Mouse (Mus musculus): ENCODE measurements at regions not wholly inside any gene's neighbourhood (a gene's known extent, or its start where the extent isn't known, plus 50 kb on each side); places are given as distances from the start of the nearest gene placed in this dataset.

DNA sequence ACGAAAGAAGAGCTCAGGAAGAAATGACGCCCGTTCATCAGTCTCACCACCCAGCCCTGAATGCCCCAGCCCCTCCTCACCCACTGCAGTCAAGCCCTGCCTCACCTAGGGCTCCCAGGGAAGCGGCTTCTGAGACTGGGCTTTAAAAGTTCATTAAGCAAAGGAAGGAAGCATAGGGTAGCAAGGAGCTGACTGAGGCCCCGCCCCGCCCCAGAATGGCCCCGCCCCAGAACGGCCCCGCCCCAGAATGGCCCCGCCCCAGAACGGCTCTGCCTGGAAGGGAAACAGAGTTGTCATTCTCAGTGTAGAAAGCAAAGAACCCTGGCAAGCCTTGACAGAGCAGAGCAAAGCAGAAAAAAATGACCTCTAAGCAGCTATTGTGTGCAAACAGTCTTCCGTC is 440.9 kb downstream of the Zfp704 start:
- ATAC-seq (ENCODE audit: insufficient read depth): no peak

DNA sequence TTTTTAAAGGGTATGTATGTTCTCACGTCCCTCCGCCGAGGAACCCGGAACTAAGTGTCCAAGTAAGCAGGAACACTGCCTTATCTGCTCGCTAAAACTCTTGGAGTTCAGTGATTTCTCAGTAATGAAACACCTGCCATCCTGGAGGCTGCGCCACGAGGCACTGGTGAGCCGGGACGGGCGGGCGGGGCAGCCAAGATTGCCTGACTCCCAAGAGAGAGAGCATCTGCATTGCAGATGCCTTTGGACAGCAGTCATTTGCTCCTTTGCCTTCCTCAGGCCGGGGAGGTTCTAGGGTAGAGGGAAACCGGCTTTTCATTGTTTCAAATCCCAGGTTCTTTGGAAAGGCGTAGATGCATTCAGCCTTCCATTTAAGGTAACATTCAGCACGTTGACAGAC is 450.8 kb downstream of the Zfp704 start:
- Histone ChIP-seq H3K27ac (replicated peaks) (no peak overlapping the region), H3K27me3 (no peaks in the 10 kb centered on the region), H3K9ac (no peak overlapping the region), H3K4me2 (no peak overlapping the region), H3K9me3 (replicated peaks) (no peaks in the 10 kb centered on the region), H3K4me1 (replicated peaks) (no peaks in the 10 kb centered on the region), H3K36me3 (replicated peaks) (no peaks in the 10 kb centered on the region), H3K4me3 (replicated peaks) (no peak overlapping the region)
- 55% methylated on average over 15 of the region's 15 CpGs for WGBS (ENCODE audit: insufficient replicate concordance)
- no peak for ATAC-seq (ENCODE audit: insufficient read depth)

More for the DNA sequence above, 440.9 kb downstream of the Zfp704 start:
- no peak overlapping the region for H3K4me2 ChIP-seq
- H3K9me3 ChIP-seq (replicated peaks): no peaks in the 10 kb centered on the region
- no peak overlapping the region for H3K4me3 ChIP-seq (replicated peaks)
- no peak overlapping the region for H3K9ac ChIP-seq
- H3K27ac ChIP-seq (replicated peaks): no peak overlapping the region
- WGBS (ENCODE audit: insufficient replicate concordance): 52% methylated on average over 12 of the region's 12 CpGs
- H3K4me1 ChIP-seq (replicated peaks): no peaks in the 10 kb centered on the region
- H3K27me3 ChIP-seq: no peaks in the 10 kb centered on the region
- H3K36me3 ChIP-seq (replicated peaks): no peaks in the 10 kb centered on the region

DNA sequence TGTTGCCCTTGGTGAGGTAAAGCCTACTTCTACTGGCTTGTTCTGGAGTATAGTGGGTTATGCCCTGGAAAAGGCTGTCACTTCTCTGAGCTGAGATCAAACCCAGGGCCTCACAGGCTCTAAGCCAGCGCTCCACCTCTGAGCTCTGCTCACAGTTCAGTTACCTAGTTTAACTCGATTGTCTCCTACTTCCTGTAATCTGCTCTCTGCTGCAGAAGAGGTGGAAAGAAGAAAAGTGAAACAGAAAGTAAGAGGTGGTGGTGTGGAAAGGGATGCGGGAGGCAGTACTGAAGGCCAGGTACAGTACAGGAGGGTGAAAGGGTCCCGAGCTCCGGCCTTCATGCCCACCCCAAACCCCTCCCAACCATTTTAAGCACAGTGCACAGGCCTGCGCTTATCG is 455.7 kb downstream of the Zfp704 start:
- no peaks in the 10 kb centered on the region for H3K4me1 ChIP-seq (replicated peaks)
- no peak for ATAC-seq (ENCODE audit: insufficient read depth)
- H3K4me2 ChIP-seq: no peak overlapping the region
- no peaks in the 10 kb centered on the region for H3K9me3 ChIP-seq (replicated peaks)
- no peak overlapping the region for H3K4me3 ChIP-seq (replicated peaks)
- H3K9ac ChIP-seq: no peak overlapping the region
- no peak overlapping the region for H3K27ac ChIP-seq (replicated peaks)
- WGBS (ENCODE audit: insufficient replicate concordance): 53% methylated on average over 7 of the region's 7 CpGs
- no peaks in the 10 kb centered on the region for H3K27me3 ChIP-seq
- no peaks in the 10 kb centered on the region for H3K36me3 ChIP-seq (replicated peaks)

DNA sequence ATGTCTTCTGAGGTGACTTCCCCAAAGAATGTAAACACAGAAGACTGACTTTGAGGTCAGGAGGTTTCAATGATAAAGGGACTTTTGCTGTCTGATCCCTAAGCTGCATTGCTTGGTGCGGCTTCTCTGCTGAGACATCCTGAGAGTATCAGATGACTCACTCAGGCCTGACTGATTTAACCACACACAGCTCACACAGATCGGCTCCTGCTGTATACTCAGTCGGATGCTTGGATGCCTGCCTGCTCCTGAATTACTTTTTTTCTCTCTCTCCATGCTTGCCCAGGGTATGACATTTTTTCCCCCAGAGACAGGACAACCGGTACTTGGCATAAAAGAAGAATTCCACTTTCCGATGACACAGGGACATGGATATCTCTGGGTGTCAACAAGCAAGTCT is 456.2 kb downstream of the Zfp704 start:
- Histone ChIP-seq H3K27me3 (no peaks in the 10 kb centered on the region), H3K36me3 (replicated peaks) (no peaks in the 10 kb centered on the region), H3K4me3 (replicated peaks) (no peak overlapping the region), H3K9ac (no peak overlapping the region), H3K4me1 (replicated peaks) (no peaks in the 10 kb centered on the region), H3K4me2 (no peak overlapping the region), H3K9me3 (replicated peaks) (no peaks in the 10 kb centered on the region), H3K27ac (replicated peaks) (no peak overlapping the region)
- ATAC-seq (ENCODE audit: insufficient read depth): no peak
- 45% methylated on average over 5 of the region's 5 CpGs for WGBS (ENCODE audit: insufficient replicate concordance)

DNA sequence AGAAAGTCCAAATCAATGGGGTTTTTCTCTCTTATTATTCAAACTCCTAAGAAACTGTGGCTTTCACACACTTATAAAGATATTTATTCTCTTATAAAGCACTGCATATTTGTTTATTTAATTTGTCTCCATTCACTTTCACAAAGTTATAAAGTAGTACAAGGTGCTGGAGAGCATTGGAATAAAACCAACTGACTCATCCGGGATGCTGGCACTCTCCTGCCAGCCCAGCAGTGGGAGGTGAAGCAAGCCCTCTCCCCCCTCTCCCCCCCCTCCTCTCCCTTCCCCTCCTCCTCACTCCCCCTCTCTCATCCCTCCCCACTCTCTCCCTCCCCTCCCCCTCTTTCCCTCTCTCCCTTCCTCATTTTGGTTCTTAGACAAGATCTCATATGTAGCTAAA is 457.6 kb downstream of the Zfp704 start:
- no peaks in the 10 kb centered on the region for H3K9me3 ChIP-seq (replicated peaks)
- H3K36me3 ChIP-seq (replicated peaks): no peaks in the 10 kb centered on the region
- H3K9ac ChIP-seq: no peak overlapping the region
- no peaks in the 10 kb centered on the region for H3K27me3 ChIP-seq
- WGBS (ENCODE audit: insufficient replicate concordance): 33% methylated on average over 1 of the region's 1 CpGs
- no peaks in the 10 kb centered on the region for H3K4me1 ChIP-seq (replicated peaks)
- H3K4me2 ChIP-seq: no peak overlapping the region
- ATAC-seq (ENCODE audit: insufficient read depth): no peak
- H3K27ac ChIP-seq (replicated peaks): no peak overlapping the region
- H3K4me3 ChIP-seq (replicated peaks): no peak overlapping the region

DNA sequence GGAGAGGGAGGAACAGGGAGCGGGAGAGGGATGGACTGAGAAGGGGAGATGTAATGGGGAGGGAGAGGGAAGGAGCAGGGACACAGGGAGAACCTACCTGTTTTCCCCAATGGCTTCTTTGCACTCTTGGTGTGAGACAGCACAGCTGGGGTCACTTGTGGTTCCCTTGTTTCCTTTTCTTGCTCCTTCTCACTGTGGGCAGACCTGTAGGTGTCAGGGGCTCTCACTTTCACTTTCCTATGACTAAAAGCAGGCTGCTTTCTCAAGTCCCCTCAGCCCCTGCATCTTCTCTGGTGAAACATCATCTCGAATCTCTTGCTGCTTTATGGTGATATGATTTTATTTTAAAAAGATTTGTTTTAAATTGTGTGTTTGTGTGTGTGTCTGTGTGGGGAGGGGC is 458.3 kb downstream of the Zfp704 start:
- no peak overlapping the region for H3K9ac ChIP-seq
- H3K27me3 ChIP-seq: no peaks in the 10 kb centered on the region
- no peak for ATAC-seq (ENCODE audit: insufficient read depth)
- no peaks in the 10 kb centered on the region for H3K4me1 ChIP-seq (replicated peaks)
- no peaks in the 10 kb centered on the region for H3K9me3 ChIP-seq (replicated peaks)
- no peaks in the 10 kb centered on the region for H3K36me3 ChIP-seq (replicated peaks)
- H3K27ac ChIP-seq (replicated peaks): no peak overlapping the region
- WGBS (ENCODE audit: insufficient replicate concordance): 14% methylated on average over 1 of the region's 2 CpGs
- no peak overlapping the region for H3K4me2 ChIP-seq
- no peak overlapping the region for H3K4me3 ChIP-seq (replicated peaks)

DNA sequence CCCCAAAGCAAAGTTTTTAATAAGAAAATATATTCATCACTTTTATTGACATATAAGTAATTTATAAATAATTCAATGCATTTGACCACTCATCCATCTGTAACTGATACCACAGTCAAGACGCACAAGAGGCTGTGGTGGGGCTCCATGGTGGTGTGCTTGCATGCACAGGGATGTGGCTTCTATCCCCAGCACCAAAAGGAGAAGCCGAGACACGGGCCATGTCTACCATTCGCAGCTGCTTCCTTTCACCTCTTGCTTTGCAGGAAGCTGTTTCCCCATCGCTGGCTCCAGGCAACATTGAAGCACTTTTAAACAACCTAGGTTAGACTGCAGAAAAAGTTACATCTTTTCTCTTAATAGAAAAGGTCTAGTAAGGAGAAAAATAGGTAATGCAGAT is 461.3 kb downstream of the Zfp704 start:
- H3K36me3 ChIP-seq (replicated peaks): no peaks in the 10 kb centered on the region
- no peak overlapping the region for H3K4me3 ChIP-seq (replicated peaks)
- no peaks in the 10 kb centered on the region for H3K9me3 ChIP-seq (replicated peaks)
- no peak overlapping the region for H3K9ac ChIP-seq
- no peak overlapping the region for H3K4me2 ChIP-seq
- WGBS (ENCODE audit: insufficient replicate concordance): 18% methylated on average over 5 of the region's 5 CpGs
- no peak for ATAC-seq (ENCODE audit: insufficient read depth)
- H3K27ac ChIP-seq (replicated peaks): no peak overlapping the region
- H3K27me3 ChIP-seq: no peaks in the 10 kb centered on the region
- H3K4me1 ChIP-seq (replicated peaks): no peaks in the 10 kb centered on the region

DNA sequence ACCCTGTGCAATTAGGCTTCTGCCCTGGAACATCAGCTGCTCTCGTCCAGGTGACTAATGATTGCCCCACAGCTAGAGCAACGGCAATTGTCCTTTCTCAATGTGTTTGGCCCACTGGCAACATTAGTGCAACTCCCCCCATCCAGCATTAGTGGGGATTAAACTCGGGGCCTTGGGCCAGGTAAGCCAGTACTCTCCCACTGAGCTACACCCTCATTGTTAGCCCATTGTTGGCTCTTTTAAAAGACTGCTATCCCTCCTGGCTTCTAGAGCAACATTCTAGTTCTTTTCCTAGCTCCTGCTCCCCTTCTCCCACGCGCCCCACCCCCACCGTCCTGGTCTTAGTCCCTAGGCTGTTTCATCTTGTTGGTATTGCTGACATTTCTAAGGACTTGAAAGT is 463.4 kb downstream of the Zfp704 start:
- WGBS (ENCODE audit: insufficient replicate concordance): 54% methylated on average over 6 of the region's 6 CpGs
- Histone ChIP-seq H3K4me2 (no peak overlapping the region), H3K36me3 (replicated peaks) (no peaks in the 10 kb centered on the region), H3K9ac (no peak overlapping the region), H3K4me3 (replicated peaks) (no peak overlapping the region), H3K4me1 (replicated peaks) (no peaks in the 10 kb centered on the region), H3K27me3 (no peaks in the 10 kb centered on the region), H3K27ac (replicated peaks) (no peak overlapping the region), H3K9me3 (replicated peaks) (no peaks in the 10 kb centered on the region)
- ATAC-seq (ENCODE audit: insufficient read depth): no peak

DNA sequence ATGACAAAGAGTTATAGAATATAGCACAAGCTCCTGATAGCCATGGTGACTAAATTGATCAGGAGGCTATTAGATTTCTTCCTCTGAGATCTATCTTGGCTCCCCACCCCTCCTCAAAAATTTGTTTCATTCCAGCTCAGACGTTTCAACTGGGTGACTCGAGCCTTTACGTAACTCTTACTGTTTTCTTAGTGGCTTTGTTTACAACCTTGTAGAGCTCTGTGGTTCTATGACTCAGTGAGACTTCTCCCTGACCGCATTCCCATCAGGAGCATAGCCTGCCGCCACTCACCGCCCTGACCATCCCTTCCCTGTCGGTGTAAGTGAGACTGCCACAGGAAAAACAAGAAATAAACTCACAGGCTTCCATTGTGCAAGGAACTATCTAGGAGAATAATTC is 464.3 kb downstream of the Zfp704 start:
- no peaks in the 10 kb centered on the region for H3K27me3 ChIP-seq
- no peak overlapping the region for H3K9ac ChIP-seq
- no peak overlapping the region for H3K4me3 ChIP-seq (replicated peaks)
- no peak for ATAC-seq (ENCODE audit: insufficient read depth)
- H3K36me3 ChIP-seq (replicated peaks): no peaks in the 10 kb centered on the region
- H3K4me2 ChIP-seq: no peak overlapping the region
- no peak overlapping the region for H3K27ac ChIP-seq (replicated peaks)
- H3K4me1 ChIP-seq (replicated peaks): no peaks in the 10 kb centered on the region
- WGBS (ENCODE audit: insufficient replicate concordance): 61% methylated on average over 7 of the region's 7 CpGs
- H3K9me3 ChIP-seq (replicated peaks): no peaks in the 10 kb centered on the region

DNA sequence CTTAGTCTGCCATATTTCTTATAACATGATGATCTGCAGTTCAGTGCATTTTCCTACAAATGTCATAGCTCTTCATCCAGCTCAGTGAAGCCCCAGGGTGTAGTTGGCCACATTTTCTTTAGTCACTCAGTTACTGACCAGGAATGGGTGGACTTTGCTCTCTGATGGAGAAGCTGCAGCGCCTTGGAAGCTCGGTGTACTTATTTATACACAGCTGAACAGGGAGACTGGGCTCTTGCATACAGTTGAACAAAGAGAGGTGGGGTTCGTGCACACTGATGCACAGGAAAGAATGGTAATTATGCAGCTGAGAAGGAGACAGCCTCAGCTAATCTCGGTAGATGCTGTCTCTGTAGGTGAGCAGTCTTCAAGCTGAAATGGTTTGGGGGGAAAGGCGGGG is 468.0 kb downstream of the Zfp704 start:
- H3K4me3 ChIP-seq (replicated peaks): no peak overlapping the region
- WGBS (ENCODE audit: insufficient replicate concordance): 52% methylated on average over 5 of the region's 5 CpGs
- no peaks in the 10 kb centered on the region for H3K9me3 ChIP-seq (replicated peaks)
- no peak overlapping the region for H3K27ac ChIP-seq (replicated peaks)
- no peaks in the 10 kb centered on the region for H3K27me3 ChIP-seq
- H3K36me3 ChIP-seq (replicated peaks): no peaks in the 10 kb centered on the region
- no peak for ATAC-seq (ENCODE audit: insufficient read depth)
- no peak overlapping the region for H3K9ac ChIP-seq
- H3K4me1 ChIP-seq (replicated peaks): no peaks in the 10 kb centered on the region
- H3K4me2 ChIP-seq: no peak overlapping the region

DNA sequence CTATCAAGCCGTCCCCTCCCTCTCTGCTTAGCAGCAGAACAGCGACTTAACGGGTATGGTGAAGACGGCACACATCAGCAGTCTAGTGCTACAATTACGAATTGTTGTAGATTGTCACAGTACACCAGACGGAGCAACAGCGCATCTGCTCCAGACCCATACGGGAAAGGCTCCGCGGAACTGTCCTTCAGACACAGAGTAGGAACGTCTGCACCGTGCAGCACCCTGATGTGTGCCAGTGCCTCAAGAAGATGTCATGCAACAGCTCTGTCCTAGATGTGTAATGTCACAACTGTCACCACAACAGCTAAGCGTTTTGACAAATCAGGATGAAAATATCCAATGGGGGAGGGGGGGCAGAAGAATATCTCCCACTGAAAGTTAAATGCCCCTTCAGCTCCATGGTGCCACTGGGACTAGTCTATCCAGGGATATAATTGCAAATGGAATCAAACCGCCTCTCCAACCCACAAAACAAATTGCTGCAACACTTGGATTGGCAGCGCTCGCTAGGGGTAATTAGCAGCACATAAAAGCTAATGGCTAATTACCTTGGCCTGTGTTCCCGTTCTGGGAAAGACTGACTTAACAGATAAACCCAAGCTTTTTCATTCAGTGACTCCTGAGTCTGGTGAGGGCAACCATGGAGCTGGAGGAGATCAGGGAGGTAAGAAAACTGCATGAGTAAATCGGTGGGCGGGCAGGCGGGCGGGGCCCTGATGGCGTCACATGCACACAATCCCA is 472.6 kb downstream of the Zfp704 start:
- WGBS (ENCODE audit: insufficient replicate concordance): 79% methylated on average over 22 of the region's 22 CpGs
- no peaks in the 10 kb centered on the region for H3K27me3 ChIP-seq

DNA sequence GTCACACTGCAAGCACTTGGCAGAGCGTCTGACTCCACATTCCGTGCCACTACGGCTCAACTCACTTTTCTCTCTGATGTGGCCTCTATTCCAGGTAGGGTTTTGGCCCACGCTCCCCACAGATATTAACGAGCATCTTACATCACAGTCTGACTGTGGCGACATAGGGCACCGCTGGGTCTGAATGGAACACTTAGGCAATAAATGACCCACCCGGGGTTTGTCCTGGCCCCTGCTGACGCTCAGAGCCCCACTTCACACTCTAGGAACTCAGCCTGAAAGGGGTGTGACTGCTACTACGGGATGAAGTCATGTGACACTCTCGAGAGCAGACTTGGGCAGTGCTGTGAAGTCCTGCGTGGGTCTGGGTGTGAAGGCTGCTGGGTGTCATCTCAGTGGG is 475.9 kb downstream of the Zfp704 start:
- no peaks in the 10 kb centered on the region for H3K27me3 ChIP-seq
- no peak overlapping the region for H3K9ac ChIP-seq
- no peak for ATAC-seq (ENCODE audit: insufficient read depth)
- no peaks in the 10 kb centered on the region for H3K9me3 ChIP-seq (replicated peaks)
- H3K4me3 ChIP-seq (replicated peaks): no peak overlapping the region
- H3K27ac ChIP-seq (replicated peaks): no peak overlapping the region
- 61% methylated on average over 12 of the region's 12 CpGs for WGBS (ENCODE audit: insufficient replicate concordance)
- H3K4me1 ChIP-seq (replicated peaks): no peaks in the 10 kb centered on the region
- H3K4me2 ChIP-seq: no peak overlapping the region
- H3K36me3 ChIP-seq (replicated peaks): no peaks in the 10 kb centered on the region

More for the DNA sequence above, 472.6 kb downstream of the Zfp704 start:
- Histone ChIP-seq H3K4me1 (replicated peaks) (no peaks in the 10 kb centered on the region), H3K36me3 (replicated peaks) (no peaks in the 10 kb centered on the region), H3K27ac (replicated peaks) (no peak overlapping the region), H3K4me2 (no peak overlapping the region), H3K4me3 (replicated peaks) (no peak overlapping the region), H3K9me3 (replicated peaks) (no peaks in the 10 kb centered on the region), H3K9ac (no peak overlapping the region)
- no peak for ATAC-seq (ENCODE audit: insufficient read depth)
